Comparison of ENCODE assay signal across 8 mouse cellular contexts in genomic region chr7:141611711-141612370, GRCm38 (mm10). TPM values are rescaled to one million over a fixed set of nuclear protein-coding genes. Genes with fewer than 3 reads are reported as not detected.
A peak's percentile ranks its signal among the peaks of the same experiment; 100 is the strongest.
DNase-seq lines count a peak whose midpoint lies in the region; ATAC-seq and TF ChIP-seq lines count a peak whose summit lies in the region.
"Had no signal": no experiment of that assay in that cellular context is flagged by ENCODE, and none has a peak within 500 bp of the region (broad histone marks: within the 10 kb centered on the region; RNA-seq: fewer than 3 reads in every experiment).

No protein-coding gene starts in this region.

- no peaks in the 10 kb centered on the region for H3K9me3 ChIP-seq in liver, embryonic 13.5 days (replicated peaks)
- no peaks in the 10 kb centered on the region for H3K9me3 ChIP-seq in liver, postnatal 0 days (ENCODE audit: low read length)
- no peaks in the 10 kb centered on the region for H3K9me3 ChIP-seq in intestine, embryonic 15.5 days
- no peaks in the 10 kb centered on the region for H3K9me3 ChIP-seq in neural tube, embryonic 14.5 days (ENCODE audit: control insufficient read depth, low read length)
- H3K9me3 ChIP-seq: limb, embryonic 13.5 days had no signal

- H3K27me3 ChIP-seq in liver, embryonic 13.5 days: no peaks in the 10 kb centered on the region
- no peaks in the 10 kb centered on the region for H3K27me3 ChIP-seq in liver, postnatal 0 days (ENCODE audit: insufficient read depth, low read length)
- no peaks in the 10 kb centered on the region for H3K27me3 ChIP-seq in intestine, embryonic 15.5 days (replicated peaks)
- H3K27me3 ChIP-seq in neural tube, embryonic 14.5 days (ENCODE audit: control insufficient read depth, insufficient read depth, low read length): no peaks in the 10 kb centered on the region
- H3K27me3 ChIP-seq: limb, embryonic 13.5 days had no signal

- no peak overlapping the region for H3K9ac ChIP-seq in liver, embryonic 13.5 days
- no peak overlapping the region for H3K9ac ChIP-seq in liver, postnatal 0 days (replicated peaks)
- no peak overlapping the region for H3K9ac ChIP-seq in intestine, embryonic 15.5 days
- no peak overlapping the region for H3K9ac ChIP-seq in neural tube, embryonic 14.5 days (replicated peaks; ENCODE audit: low read depth, low read length)
- H3K9ac ChIP-seq: limb, embryonic 13.5 days had no signal

- H3K4me2 ChIP-seq in liver, embryonic 13.5 days: no peak overlapping the region
- no peak overlapping the region for H3K4me2 ChIP-seq in liver, postnatal 0 days (ENCODE audit: low read depth, low read length)
- H3K4me2 ChIP-seq in intestine, embryonic 15.5 days (replicated peaks): no peak overlapping the region
- H3K4me2 ChIP-seq in neural tube, embryonic 14.5 days (ENCODE audit: low read depth, low read length): no peak overlapping the region
- H3K4me2 ChIP-seq: limb, embryonic 13.5 days had no signal

- peaks cover 48% of the 10 kb centered on the region for H3K4me1 ChIP-seq in liver, embryonic 13.5 days (replicated peaks)
- peaks cover 23% of the 10 kb centered on the region for H3K4me1 ChIP-seq in liver, postnatal 0 days (ENCODE audit: insufficient read depth)
- peaks cover 17% of the 10 kb centered on the region; the same call in 1 of the 2 replicates for H3K4me1 ChIP-seq in intestine, embryonic 15.5 days (replicated peaks)
- H3K4me1 ChIP-seq in neural tube, embryonic 14.5 days (ENCODE audit: control insufficient read depth, insufficient read depth, low read length): no peaks in the 10 kb centered on the region

- TF ChIP-seq EP300 in liver, postnatal 0 days (IDR thresholded peaks at IDR 0.05; ENCODE audit: low read depth): no peak

- ATAC-seq in liver, embryonic 13.5 days (ENCODE audit: low read depth): no peak
- ATAC-seq in liver, postnatal 0 days: no peak
- no peak for ATAC-seq in intestine, embryonic 15.5 days
- peak; percentile 31; the same call in 1 of the 2 replicates for ATAC-seq in neural tube, embryonic 14.5 days (ENCODE audit: low read depth)
- no peak for ATAC-seq in erythroblast, adult 5-6 weeks (replicated peaks; ENCODE audit: low FRiP score, poor library complexity, severe bottlenecking)

- H3K36me3 ChIP-seq in liver, embryonic 13.5 days: peaks cover 99% of the 10 kb centered on the region
- peaks cover 86% of the 10 kb centered on the region for H3K36me3 ChIP-seq in liver, postnatal 0 days (replicated peaks; ENCODE audit: insufficient read depth, low read length)
- peaks cover 23% of the 10 kb centered on the region for H3K36me3 ChIP-seq in intestine, embryonic 15.5 days
- peaks cover 45% of the 10 kb centered on the region for H3K36me3 ChIP-seq in neural tube, embryonic 14.5 days (ENCODE audit: control insufficient read depth, insufficient read depth, low read length)

- H3K27ac ChIP-seq in liver, embryonic 13.5 days: peak overlapping the region; percentile 6; the same call in 1 of the 2 replicates
- H3K27ac ChIP-seq in liver, postnatal 0 days (ENCODE audit: low read depth): no peak overlapping the region; the same call in 1 of the 2 replicates
- peak overlapping the region; percentile 33; the same call in 1 of the 2 replicates for H3K27ac ChIP-seq in intestine, embryonic 15.5 days
- peak overlapping the region; percentile 34 for H3K27ac ChIP-seq in neural tube, embryonic 14.5 days (ENCODE audit: low read depth, low read length)
- H3K27ac ChIP-seq: limb, embryonic 13.5 days had no signal

- 90% methylated on average over 8 of the region's 8 CpGs for WGBS in liver, embryonic 13.5 days (ENCODE audit: insufficient replicate concordance)
- 86% methylated on average over 8 of the region's 8 CpGs for WGBS in liver, postnatal 0 days (ENCODE audit: insufficient replicate concordance)
- WGBS in intestine, embryonic 15.5 days: 58% methylated on average over 8 of the region's 8 CpGs
- 76% methylated on average over 8 of the region's 8 CpGs for WGBS in neural tube, embryonic 14.5 days

- TF ChIP-seq CTCF in liver, postnatal 0 days (IDR thresholded peaks at IDR 0.05; ENCODE audit: low read depth): no peak

- DNase-seq in liver, embryonic 13.5 days: no peak
- DNase-seq in liver, postnatal 0 days: no peak
- DNase-seq in cerebellum, postnatal 25 days: peak; percentile 33 to 45
- no peak for DNase-seq in urinary bladder, postnatal 10 days (ENCODE audit: low spot score)

- no peak overlapping the region for H3K4me3 ChIP-seq in liver, embryonic 13.5 days (replicated peaks)
- H3K4me3 ChIP-seq in liver, postnatal 0 days (ENCODE audit: low read depth, low read length): no peak overlapping the region
- H3K4me3 ChIP-seq in intestine, embryonic 15.5 days (replicated peaks): no peak overlapping the region
- H3K4me3 ChIP-seq in neural tube, embryonic 14.5 days (ENCODE audit: low read depth, low read length): no peak overlapping the region
- H3K4me3 ChIP-seq: limb, embryonic 13.5 days had no signal

RNA-seq across cellular contexts. Expression of gene Muc6, which starts 43.3 kb away (rescaled TPM):
- polyA plus RNA-seq in liver, embryonic 13.5 days (2015; fragmentation: Nextera tagmentation; extraction: Ambion mirVana): 1.1 and 1.7 TPM in 2 replicates
- polyA plus RNA-seq in liver, postnatal 0 days (2015; fragmentation: Nextera tagmentation; extraction: Ambion mirVana): 0.71 and 0.81 TPM in 2 replicates
- polyA plus RNA-seq in intestine, embryonic 15.5 days (2015; fragmentation: Nextera tagmentation; extraction: Ambion mirVana): 0.21 and 0.24 TPM in 2 replicates
- 0.27 and 0.29 TPM in 2 replicates for polyA plus RNA-seq in neural tube, embryonic 14.5 days (2014; fragmentation: Nextera tagmentation; extraction: Ambion mirVana)
- under 0.01 TPM in 1 of 2 replicates, not detected in the other for total RNA-seq in erythroblast, adult 5-6 weeks (2015; ENCODE audit: low replicate concordance)
- total RNA-seq in erythroblast, adult 5-6 weeks (2017; ENCODE audit: low replicate concordance): 0.28 TPM in 1 of 2 replicates, not detected in the other

RNA-seq across cellular contexts. Expression of gene Ap2a2, which starts 49.9 kb away (rescaled TPM):
- 65.4 and 73.2 TPM in 2 replicates for polyA plus RNA-seq in liver, embryonic 13.5 days (2015; fragmentation: Nextera tagmentation; extraction: Ambion mirVana)
- polyA plus RNA-seq in liver, postnatal 0 days (2015; fragmentation: Nextera tagmentation; extraction: Ambion mirVana): 27.8 and 33.8 TPM in 2 replicates
- polyA plus RNA-seq in intestine, embryonic 15.5 days (2015; fragmentation: Nextera tagmentation; extraction: Ambion mirVana): 79.1 and 84.1 TPM in 2 replicates
- 98.5 and 125 TPM in 2 replicates for polyA plus RNA-seq in neural tube, embryonic 14.5 days (2014; fragmentation: Nextera tagmentation; extraction: Ambion mirVana)
- 39.9 and 43.4 TPM in 2 replicates for total RNA-seq in erythroblast, adult 5-6 weeks (2015; ENCODE audit: low replicate concordance)
- total RNA-seq in erythroblast, adult 5-6 weeks (2017; ENCODE audit: low replicate concordance): 59.3 and 64.1 TPM in 2 replicates

Comparison
In these comparisons a context has a peak if more than half of its experiments do, and no peak if none do; other contexts are left out.
1. DNase-seq: peak in cerebellum, postnatal 25 days (2 of 2); none in liver, embryonic 13.5 days (single experiment), liver, postnatal 0 days (single experiment) and urinary bladder, postnatal 10 days (single experiment).